Mouse (Mus musculus) yolk sac, embryonic 10.5 days (tissue): ENCODE measurements around the gene Glis1.

Source experiments
- DNase-seq: peaks from one replicate; pipeline ENCODE4 v3.0.0-alpha.2; 2017; ENCODE audit warnings: low spot score

The Glis1 gene

DNA sequence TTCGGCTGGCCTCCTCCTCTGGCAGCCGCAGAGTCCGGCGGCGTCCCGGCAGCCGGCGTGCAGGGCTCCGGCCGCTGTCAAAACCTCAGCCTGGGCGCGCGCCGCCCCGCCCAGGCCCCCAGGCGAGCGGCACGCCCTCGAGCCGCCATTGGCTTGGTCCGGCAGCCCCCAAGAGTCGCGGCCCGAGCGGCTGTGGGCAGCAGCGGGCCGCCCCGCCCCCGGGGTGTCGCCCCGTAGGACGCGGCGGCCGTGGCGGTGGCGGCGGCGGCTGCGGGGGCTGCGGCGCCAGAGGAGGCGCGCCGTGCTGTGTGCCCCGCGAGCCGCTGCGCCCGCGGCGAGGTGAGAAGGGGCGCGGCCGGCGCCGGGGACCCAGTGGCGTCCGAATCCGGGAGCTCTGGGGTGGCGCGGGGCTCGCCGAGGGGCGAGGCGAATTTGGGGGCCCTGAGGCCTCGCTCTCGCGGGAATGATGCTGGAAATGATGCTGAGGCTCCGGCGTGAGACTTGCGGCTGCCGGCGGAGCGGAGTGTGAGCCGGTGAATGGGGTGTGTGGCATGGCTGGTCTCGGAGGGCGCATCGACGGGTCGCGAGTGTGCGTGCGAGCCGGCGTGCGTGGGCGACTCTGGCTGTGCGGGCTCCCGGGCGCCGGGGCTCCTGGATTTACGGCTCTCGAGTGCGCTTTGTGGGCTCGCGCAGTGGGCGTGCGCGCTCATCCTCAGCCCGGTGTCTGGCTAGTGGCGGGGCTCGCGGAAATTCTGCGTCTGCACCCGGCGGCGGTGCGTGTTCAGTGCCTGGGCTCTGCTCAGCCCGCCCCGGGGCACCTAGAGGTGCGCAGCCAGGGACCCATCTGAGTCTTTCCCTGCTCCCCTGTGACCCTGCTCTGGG is at the start of gene Glis1:
Glis1 (plus strand) TSS at position 236 of the 882 bp plus-strand sequence.
- peak; percentile 80 for DNase-seq

DNA sequence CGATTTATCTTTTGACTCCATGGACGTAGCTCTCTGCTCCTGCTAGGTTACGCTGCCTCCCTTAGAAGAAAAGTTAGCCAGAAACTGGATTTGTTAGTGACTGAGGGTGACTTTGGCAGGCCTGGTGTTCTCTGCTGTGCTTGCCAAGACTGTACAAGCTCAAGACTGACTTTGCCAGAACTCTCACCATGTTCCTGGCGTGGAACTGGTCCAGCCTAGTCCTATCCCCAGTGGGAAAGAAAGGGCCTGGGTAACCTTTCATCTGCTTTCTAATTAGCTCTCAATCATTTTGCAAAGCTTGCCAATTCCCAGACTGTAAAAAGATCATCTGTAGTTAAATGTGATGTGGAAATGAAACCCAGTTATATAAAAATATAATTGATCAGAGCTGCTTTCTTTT is 47.4 kb upstream of the Glis1 start:
- DNase-seq, result no peak

DNA sequence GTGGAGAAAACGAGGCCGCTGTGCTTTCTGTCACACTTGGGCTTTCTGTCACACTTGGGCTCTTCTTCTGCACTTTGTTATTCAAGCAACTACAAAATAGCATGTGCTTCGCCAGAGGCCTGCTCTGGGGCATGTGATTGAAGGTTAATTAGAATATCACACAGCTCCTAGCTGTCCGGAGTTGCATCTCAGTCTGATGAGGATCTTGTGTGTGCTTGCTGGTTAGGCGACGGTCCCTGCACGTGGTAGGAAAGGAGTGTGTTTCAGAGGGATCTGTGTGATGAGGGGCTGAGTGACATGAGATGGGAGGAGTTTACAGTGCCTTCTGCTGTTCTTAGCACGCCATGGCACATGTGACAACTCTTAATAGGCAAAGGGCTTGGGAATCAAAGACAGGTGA is 46.9 kb upstream of the Glis1 start:
- DNase-seq, result no peak

DNA sequence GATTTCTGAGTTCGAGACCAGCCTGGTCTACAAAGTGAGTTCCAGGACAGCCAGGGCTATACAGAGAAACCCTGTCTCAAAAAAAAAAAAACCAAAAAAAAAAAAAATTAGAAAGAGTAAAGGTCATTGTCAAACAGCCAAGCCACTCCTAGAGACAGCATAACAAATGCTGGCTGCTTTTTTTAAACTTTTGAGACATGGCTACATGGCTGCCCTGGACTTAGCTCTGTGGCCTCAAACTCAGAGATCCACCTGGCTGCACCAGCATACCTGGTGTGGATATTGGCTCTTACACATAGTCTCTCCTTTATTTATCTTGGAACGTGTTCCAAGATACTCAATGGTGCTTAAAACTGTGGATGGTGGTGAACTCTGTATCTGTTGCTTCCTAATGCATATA is 46.1 kb upstream of the Glis1 start:
- DNase-seq, result no peak

DNA sequence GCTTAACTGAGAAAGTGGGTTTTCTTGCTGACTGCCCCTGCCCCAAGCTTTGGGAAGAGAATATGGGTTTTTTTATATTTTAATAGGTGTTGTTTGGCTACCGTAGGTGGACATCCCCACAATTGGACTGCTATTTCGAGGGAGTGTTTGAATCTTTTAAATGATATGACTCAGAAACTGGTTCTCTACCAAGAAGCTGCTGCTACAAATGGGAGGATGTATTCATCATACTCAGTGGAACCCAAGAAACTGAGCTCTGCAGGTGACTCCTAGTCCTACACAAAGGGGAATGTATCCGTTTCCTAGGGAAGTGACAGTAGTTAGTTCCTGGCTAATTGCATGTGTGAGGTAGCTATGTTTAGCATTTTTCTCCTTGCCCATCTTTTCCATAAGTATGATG is 45.0 kb upstream of the Glis1 start:
- no peak for DNase-seq

DNA sequence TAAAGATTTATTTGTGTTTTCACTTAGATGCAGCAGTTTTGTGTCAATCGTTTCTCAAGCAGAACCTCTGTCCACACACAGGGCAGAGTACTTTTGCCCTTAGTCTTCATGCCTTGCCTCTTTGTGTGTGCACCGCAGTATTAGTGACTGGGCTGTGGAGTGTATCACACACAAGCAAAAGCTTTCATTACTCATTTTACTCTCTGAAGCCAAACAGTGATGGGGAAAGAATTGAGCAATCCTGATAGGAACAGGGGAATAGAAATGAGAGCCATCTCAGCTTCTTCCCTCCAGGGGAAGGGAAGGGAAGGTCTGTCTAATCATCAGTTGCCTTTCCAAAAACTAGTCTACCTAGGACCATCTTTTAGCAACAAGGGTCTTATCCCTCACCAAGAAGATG is 40.6 kb upstream of the Glis1 start:
- DNase-seq, result no peak

DNA sequence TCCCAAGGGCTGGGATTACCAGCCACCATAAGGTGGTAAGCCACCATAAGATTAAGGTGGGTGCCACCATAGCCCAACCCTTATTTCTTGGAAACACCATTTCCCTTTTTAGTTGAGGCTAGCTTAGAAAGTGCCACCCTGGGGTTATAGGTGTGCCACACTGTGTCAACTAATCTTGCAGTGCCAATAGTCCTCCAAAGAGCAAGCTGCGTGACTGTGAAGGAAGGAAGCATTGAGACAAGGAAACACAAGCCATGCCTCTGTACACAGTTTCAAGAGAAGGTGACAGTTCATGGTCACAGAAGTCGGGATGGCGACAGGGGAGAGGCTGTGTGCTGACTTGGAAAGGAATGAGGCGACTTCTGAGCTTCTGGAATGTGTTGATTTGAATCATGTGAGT is 14.2 kb upstream of the Glis1 start:
- no peak for DNase-seq

DNA sequence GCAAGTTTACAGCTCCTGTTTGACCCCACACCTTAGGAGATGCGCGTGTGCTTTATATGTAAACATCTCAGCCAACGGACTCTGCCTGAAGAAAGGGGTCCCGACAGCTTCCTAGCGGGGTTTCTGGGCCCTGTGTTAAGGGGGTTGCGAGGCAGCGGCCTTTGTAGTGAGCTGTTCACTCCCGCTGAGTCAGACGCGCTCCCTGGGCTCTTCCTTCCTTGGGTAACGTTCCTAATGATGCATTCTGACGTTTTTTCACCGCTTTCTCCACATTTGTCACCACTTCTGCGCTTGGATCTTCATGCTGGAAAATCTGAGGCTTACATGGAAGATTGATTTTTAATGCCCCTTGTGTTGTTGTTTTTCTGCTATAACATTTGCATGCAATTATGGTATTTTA is 12.7 kb upstream of the Glis1 start:
- DNase-seq, result no peak

DNA sequence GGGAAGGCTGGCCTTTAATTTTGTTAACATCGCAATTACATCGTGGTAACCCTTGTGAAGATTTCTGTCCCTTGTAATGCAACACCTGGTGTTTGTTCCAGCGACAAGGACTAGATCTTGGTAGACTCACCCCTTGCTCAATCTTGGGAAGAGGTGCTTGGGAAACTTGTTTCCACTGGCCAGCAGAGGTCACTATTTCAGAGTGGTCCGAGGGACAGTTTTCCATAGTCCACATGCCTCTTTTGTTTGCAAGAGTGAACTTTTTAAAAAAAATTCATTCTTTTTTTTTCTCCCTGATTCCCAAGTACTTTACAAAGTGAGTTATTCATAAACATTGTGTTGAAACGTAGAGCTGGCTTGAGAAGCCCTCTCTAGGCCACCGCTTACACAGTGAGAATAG is 12.2 kb upstream of the Glis1 start:
- DNase-seq, result no peak

DNA sequence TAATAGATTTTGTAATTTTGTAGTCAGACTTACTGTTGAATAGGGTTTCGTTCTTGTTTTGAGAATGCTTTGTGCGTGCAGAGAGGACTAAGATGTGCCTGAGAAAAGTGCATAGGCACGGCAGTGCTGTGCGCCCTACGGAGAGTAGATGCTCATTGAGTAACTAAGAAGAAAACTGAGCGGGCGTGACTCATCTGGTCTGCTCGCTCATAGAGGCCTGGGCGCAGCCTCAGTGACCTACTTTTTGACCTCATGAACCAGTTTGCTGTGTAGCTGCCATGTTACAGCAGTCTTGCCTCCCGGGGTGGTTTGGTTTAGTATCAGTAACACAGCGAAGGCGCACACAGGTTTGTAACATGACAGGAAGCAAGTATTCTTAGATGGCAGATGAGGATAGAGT is 8.8 kb upstream of the Glis1 start:
- no peak for DNase-seq

DNA sequence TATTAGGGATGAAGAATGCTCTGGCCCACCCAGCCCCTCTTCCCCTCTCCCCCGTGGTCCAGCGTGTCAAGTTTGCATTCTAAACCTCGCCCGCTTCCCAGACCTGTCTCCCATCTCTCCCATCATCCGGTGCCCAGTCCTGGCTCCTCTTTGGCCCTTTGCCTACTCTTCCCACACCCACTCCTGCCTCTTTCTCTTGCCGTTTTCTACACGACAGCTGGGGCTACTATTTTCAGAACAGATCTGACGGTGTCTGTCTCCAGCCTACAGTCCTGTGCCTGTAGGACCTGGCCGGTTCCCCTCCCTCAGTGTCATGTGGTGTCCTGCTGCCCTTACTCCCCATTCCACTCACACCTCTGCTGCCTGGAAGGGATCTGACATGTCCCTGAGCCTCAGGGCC is 7.8 kb upstream of the Glis1 start:
- DNase-seq, result no peak

DNA sequence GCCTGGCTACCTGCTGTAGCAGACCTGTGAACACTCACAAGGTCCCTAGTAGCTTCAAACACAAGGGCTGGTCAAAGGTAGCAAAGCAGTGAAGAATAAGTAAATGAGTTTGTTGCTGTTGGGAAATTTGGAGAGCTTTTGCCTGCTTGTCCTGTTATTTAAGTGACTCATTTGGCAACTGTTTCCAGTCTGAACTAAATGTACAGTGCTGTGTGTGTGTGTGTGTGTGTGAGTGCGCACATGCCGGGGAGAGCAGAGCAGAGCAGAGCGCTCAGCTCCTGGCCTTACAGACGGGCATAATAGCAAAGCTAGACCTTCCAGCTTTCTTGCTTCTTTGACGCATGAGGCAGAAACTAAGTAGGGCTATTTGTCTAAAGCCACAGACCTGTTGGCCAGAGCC is 1.7 kb upstream of the Glis1 start:
- DNase-seq, result no peak

DNA sequence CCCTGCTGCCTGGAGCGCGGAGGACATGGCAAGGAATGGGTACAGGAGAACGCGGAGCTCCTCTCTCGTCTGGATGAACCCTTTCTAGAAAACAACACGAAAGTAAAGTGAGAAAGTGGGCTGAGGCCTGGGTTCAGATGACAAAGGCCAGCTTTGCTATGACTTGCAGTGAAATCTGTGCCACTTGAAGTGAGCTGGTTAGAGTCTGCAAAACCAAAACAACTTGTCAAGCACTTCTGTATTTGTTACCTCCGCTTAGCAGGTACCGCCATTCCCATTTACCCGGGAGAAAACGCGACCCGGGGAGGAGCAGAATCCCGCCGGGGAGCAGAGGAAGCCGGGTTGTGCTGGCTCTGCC is 414 bp upstream of the Glis1 start:
- no peak for DNase-seq

DNA sequence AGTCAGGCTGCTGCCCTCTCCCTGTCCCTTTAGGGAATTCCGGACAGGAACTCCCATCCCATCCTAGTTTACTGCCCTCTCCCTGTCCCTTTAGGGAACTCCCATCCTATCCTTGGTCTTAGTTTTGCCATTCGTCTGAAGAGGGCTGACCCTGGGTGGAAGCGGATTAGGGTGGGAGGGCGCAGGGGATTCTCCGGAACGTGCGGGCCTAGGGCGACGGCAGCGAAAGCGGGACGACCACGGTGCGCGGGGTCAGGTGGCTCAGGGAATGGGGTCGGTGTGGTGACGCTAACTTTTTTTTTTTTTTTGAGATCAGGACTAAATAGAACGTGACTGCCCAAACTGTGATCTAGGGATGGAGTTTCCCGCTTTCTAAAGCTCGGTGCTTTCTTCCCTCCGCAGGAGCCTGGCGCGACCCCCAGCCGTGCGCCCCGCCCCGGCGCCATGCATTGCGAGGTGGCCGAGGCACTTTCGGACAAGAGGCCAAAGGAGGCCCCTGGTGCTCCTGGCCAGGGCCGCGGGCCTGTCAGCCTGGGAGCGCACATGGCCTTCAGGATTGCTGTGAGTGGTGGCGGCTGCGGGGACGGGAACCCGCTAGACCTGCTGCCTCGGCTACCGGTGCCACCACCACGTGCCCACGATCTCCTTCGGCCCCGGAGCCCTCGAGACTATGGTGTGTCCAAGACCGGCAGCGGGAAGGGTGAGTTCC is 1.0 kb downstream of the Glis1 start:
- no peak for DNase-seq

DNA sequence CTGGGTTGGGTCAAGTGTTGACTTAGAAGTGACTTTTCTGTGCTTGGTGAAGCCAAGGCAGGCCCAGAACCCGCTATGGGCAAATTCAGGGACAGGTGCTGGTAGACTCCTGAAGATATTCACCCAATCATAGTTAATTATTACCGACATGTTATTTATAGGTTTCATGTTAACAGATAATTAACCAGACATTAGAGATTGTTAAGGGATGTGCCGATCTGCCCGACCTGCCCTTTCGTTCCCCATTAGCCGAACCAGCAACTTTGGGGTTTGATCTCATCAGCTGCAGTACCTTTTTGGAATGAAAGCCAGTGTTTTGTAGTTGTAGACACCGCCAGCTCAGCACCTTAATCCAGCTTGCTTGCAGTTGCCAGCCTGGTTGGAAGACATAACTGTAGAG is 2.1 kb downstream of the Glis1 start:
- DNase-seq, result no peak

DNA sequence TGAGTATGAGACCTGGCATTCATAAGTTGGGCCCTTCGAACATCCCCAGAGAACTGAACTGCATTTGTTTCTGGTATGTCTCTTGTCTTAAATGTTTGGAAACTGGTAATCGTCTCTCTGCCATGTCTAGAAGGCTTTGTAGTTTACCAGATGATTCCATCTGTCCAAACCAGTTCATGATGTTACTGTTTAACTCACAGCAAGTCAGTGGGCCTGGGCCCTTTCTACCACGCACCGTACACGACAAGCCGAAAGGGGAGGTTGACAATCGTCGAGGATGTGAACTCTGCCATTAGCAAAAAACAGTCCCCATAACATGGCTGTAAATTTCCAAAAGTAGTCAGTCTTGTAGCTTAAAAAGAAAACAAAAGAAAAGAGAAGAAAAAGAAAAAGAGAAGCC is 4.3 kb downstream of the Glis1 start:
- no peak for DNase-seq

DNA sequence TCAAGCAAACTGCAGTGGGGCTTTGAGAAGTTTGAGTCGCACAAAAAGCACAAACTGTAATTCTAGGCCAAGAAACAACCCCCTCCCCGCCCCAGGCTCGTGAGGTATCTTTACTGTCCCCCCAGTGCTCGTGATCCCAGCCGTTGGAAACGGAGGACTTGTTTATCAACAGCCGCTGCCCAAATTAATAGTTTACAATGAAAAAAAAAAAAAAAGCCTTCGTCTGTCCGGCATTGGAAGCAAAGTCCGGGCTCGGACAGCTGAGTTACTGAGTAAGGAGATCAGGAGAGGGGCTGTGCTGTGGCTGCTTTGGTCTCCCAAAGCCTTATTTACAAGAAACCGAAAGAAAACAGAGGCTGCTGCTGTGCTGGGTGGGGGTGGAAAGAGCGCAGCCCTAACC is 5.9 kb downstream of the Glis1 start:
- DNase-seq, result peak; percentile 60

DNA sequence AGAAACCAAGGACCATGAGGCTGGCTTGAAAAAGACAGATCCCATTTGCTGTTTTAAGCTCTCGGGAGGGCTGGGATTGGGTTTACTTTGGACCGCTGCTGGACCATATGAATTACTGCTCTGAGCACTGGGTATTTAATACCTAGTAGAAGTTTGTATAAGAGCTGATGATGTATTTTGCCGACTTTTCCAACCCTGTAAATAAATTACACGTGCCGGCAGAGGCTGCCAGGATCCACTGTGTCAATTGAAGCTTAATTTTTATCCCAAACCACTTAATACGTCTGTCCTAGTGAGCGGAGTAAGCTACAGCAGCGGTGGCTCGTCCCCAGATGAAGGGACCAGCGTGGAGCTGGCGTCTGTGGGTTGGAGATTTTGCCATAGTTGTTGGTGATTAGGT is 7.9 kb downstream of the Glis1 start:
- no peak for DNase-seq

DNA sequence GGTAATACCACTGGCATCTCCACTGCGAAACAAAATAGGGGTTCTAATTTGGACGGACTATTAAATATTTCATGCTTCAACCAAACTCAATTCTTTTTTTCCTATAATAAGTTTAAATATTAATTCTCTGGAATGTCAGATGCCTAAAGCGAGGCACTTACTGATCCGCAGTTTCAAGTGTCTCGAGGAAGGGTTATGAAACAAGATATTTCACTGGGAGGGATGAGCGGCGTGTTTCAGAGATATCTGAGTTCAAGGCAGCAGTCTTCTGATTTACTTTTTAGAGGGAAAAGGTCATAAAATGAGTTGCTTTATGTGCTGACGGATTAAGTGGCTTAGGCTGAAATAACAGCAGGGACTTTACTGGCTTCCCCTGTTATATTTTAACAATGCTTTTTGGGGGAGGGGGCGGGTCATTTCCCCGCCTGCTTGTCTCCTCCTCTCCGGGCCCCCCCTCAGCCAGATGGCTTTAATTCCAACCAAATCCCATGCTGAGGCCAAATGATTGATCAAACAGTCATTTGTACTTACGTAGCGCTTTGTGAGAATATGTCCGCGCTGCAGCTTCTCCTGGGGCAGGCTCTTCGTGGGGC is 8.6 kb downstream of the Glis1 start:
- peak; percentile 33 for DNase-seq

DNA sequence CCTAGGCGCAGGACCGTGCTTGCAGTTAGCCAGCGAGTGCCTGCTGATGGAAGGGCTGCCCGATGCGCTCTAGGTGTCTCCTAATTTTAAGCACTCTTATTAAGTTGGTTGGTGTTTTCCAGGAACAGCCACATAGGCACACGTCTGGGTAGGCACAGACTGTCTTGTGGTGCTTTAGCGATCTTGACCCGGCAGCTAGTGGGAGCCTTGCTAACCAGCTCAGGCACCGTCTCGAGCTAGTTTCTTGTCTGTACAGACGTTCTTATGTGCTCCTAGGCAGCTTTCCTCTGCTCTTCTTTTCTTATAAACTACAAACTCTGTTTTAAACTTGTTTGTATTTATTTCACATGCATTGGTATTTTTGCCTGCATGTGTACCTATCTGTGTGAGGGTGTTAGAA is 9.2 kb downstream of the Glis1 start:
- no peak for DNase-seq

DNA sequence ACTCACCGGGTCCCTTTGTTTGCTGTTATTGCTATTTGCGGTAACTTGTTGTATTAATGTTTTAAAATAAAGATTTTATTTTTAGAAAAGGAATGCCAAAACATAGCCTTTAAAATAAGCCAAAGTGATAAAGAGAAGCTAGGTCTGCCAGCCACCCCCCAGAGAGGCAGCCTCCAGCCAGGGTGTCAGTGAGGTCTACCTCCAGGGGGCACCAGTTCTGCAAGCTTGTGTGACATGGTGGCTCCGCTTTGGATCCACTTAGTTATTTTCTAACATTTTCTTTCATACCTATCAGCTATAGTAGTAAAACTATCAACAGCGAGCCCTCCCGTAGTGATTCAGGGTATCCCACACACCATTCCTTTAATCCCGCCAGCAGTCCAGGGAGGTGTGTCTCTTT is 14.1 kb downstream of the Glis1 start:
- no peak for DNase-seq

DNA sequence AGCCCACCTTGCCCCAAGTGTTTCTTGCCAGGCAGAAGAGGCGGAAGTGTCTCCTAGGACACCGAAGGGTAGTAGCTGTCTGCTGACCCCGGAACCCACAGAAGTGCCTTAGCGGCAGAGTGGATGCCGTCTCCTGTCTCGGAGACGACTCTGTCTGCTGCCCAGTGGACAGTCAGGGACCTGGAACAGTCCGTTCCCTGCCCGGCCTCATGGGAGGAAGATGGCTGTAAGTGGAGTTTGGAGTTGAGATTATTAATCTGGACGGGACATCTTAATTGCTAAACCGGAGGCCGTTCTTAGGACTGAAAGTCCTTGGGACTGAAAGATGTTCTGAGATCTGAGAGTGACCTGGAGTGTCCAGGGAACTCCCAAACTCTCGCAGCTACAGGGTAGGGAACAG is 15.1 kb downstream of the Glis1 start:
- no peak for DNase-seq

DNA sequence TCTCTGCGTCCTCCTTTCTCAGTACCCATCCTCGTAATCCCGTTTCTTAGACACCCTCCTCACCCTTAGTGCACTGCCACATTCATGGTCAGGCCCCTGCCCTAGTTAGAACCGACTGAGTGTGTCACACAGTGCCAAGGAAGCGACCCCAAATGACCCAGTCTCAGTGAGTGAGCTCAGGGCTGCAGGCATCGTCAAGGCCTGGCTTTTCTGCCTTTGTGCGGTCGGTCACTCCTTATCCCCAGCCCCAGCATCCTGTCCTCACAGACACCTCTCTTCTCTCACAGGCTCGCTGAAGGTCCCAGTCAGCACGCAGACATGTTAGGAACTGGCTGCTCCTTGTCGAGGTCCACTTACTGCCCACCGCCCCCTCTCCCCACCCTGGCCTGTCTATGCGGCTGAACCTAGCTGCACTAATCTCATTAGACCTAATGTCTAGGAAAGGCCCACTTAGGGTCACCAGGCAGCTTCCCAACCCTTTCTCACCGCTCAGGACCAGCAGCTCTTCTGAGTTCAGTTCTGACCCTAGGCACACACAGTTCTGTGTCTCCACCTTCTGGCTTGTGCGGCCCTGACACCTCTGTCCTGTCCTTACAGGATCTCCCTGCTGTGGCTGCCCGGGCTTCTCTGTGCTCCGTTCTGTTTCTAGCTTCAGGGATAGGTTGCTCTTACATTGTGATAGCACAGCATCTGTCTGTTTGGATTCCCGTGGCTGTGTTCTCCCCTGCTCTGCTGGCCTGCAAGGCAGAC is 18.1 kb downstream of the Glis1 start:
- DNase-seq, result no peak
